Mouse (Mus musculus): ENCODE measurements at regions not wholly inside any gene's neighbourhood (a gene's known extent, or its start where the extent isn't known, plus 50 kb on each side); places are given as distances from the start of the nearest gene placed in this dataset.

- TF ChIP-seq CTCF (IDR thresholded peaks at IDR 0.05; ENCODE audit: low read depth) (no peak), EP300 (optimal IDR thresholded peaks at IDR 0.05) (no peak)
Measured at GRCm38 (mm10) chr9:6617155-6617554, 347.5 kb upstream of the Ddi1 start.

Data from stomach, postnatal 0 days (tissue).